Mouse (Mus musculus) heart, embryonic 12.5 days (tissue): ENCODE measurements around the gene Emp3. TPM values are rescaled to one million over a fixed set of nuclear protein-coding genes. Genes with fewer than 3 reads are reported as not detected.
"Not testable (repeated sequence)": the region's sequence is repeated elsewhere in the genome, so short reads cannot be mapped to it uniquely, and the experiment has no call there.

ENCODE experiments used
- ATAC-seq: fragments of 200-750 bp; cut with Nextera tagmentation; 2 replicates; pipeline ENCODE4 v1.8.0; 2017; ENCODE audit warnings: moderate TSS enrichment, moderate library complexity; ENCODE audit not compliant: insufficient number of reproducible peaks, low FRiP score
- H3K27ac ChIP-seq: fragments of 300-500 bp; sonication (generic); 2 replicates; pipeline ENCODE4 v1.5.1; 2016; ENCODE audit warnings: mild to moderate bottlenecking, moderate library complexity; ENCODE audit not compliant: poor library complexity, severe bottlenecking
- H3K27me3 ChIP-seq: fragments of 300-500 bp; sonication (generic); replicated peaks from 2 replicates; pipeline ENCODE4 v1.6.1; 2016; ENCODE audit warnings: mild to moderate bottlenecking, moderate library complexity
- H3K36me3 ChIP-seq: fragments of 300-500 bp; sonication (generic); 2 replicates; pipeline ENCODE4 v1.6.1; 2016; ENCODE audit warnings: mild to moderate bottlenecking, moderate library complexity
- H3K4me1 ChIP-seq: fragments of 300-500 bp; sonication (generic); replicated peaks from 2 replicates; pipeline ENCODE4 v1.6.1; 2016; ENCODE audit warnings: mild to moderate bottlenecking
- H3K4me2 ChIP-seq: fragments of 300-500 bp; sonication (generic); 2 replicates; pipeline ENCODE4 v1.6.1; 2016; ENCODE audit warnings: mild to moderate bottlenecking, moderate library complexity
- H3K4me3 ChIP-seq: fragments of 300-500 bp; sonication (generic); 2 replicates; pipeline ENCODE4 v1.5.1; 2016; ENCODE audit warnings: mild to moderate bottlenecking
- H3K9ac ChIP-seq: fragments of 300-500 bp; sonication (generic); 2 replicates; pipeline ENCODE4 v1.6.1; 2016; ENCODE audit warnings: mild to moderate bottlenecking, moderate library complexity
- H3K9me3 ChIP-seq: fragments of 300-500 bp; sonication (generic); replicated peaks from 2 replicates; pipeline ENCODE4 v1.6.1; 2016; ENCODE audit warnings: mild to moderate bottlenecking, moderate library complexity
- WGBS: fragments of 180-500 bp; shearing (Covaris S2); methylation state at CpG from one replicate; pipeline ENCODE4 v1.1.7; 2016; 5-methylcytosine and 5-hydroxymethylcytosine counted together
- polyA plus RNA-seq: library from polyadenylated mRNA; unstranded; fragments of >200 nt; fragmentation: Nextera tagmentation; extraction: Ambion mirVana; gene quantifications from 2 replicates; pipeline ENCODE4 v1.2.1, GENCODE M21; 2016

The Emp3 gene
- polyA plus RNA-seq, 1 experiment from 2014 or later = 69.0 TPM

- Histone ChIP-seq H3K27ac (no peak overlapping the region), H3K4me3 (no peak overlapping the region), H3K9me3 (no peaks in the 10 kb centered on the region), H3K4me2 (no peak overlapping the region), H3K36me3 (no peaks in the 10 kb centered on the region), H3K9ac (no peak overlapping the region), H3K27me3 (no peaks in the 10 kb centered on the region), H3K4me1 (no peaks in the 10 kb centered on the region)
- no peak for ATAC-seq
- WGBS = 81% methylated on average over 2 of the region's 2 CpGs
These were observed 28.6 kb downstream of the Emp3 start for GRCm38 (mm10) chr7:45892651-45893050.

- peaks cover 33% of the 10 kb centered on the region for H3K36me3 ChIP-seq
- no peak overlapping the region for H3K4me2 ChIP-seq
- H3K9me3 ChIP-seq = no peaks in the 10 kb centered on the region
- H3K4me1 ChIP-seq = no peaks in the 10 kb centered on the region
- 34% methylated on average over 3 of the region's 3 CpGs for whole genome bisulfite sequencing
- no peak overlapping the region for H3K4me3 ChIP-seq
- no peak overlapping the region for H3K9ac ChIP-seq
- no peaks in the 10 kb centered on the region for H3K27me3 ChIP-seq
- 0 out of 2 replicates have a peak, but pooled peaks have one; percentile 3 for ATAC-seq
- H3K27ac ChIP-seq = no peak overlapping the region
These were observed 34.0 kb downstream of the Emp3 start for GRCm38 (mm10) chr7:45887246-45887645.

- Histone ChIP-seq H3K27ac (no peak overlapping the region), H3K9ac (no peak overlapping the region), H3K27me3 (no peaks in the 10 kb centered on the region), H3K4me3 (no peak overlapping the region), H3K4me2 (no peak overlapping the region), H3K4me1 (no peaks in the 10 kb centered on the region), H3K9me3 (no peaks in the 10 kb centered on the region), H3K36me3 (peaks cover 92% of the 10 kb centered on the region)
- 90% methylated on average over 2 of the region's 2 CpGs for WGBS
- no peak for ATAC-seq
These were observed 40.2 kb downstream of the Emp3 start for GRCm38 (mm10) chr7:45881011-45881410.

GRCm38 (mm10) chr7:45880531-45880930 is 40.7 kb downstream of the Emp3 start:
- H3K9ac ChIP-seq = no peak overlapping the region
- no peak overlapping the region for H3K4me2 ChIP-seq
- peaks cover 97% of the 10 kb centered on the region for H3K36me3 ChIP-seq
- H3K4me3 ChIP-seq = no peak overlapping the region
- 95% methylated on average over 4 of the region's 4 CpGs for WGBS
- H3K4me1 ChIP-seq = no peaks in the 10 kb centered on the region
- no peaks in the 10 kb centered on the region for H3K27me3 ChIP-seq
- no peak overlapping the region for H3K27ac ChIP-seq
- no peak for ATAC-seq
- no peaks in the 10 kb centered on the region for H3K9me3 ChIP-seq

- Histone ChIP-seq H3K4me1 (peaks cover 17% of the 10 kb centered on the region), H3K36me3 (peaks cover 88% of the 10 kb centered on the region)
- H3K9ac ChIP-seq, H3K4me2 ChIP-seq, H3K27ac ChIP-seq, ATAC-seq, H3K27me3 ChIP-seq, H3K9me3 ChIP-seq, H3K4me3 ChIP-seq: not testable (repeated sequence)
- 83% methylated on average over 1 of the region's 1 CpGs for WGBS
These were observed 42.9 kb downstream of the Emp3 start, which contains the start of gene Grin2d for GRCm38 (mm10) chr7:45878278-45878677. Gene Grin2d (minus strand): TSS chr7:45878378.

- peaks cover 2% of the 10 kb centered on the region for H3K27me3 ChIP-seq
- no peak for ATAC-seq
- H3K9ac ChIP-seq = no peak overlapping the region
- H3K4me2 ChIP-seq = no peak overlapping the region
- peaks cover 75% of the 10 kb centered on the region for H3K36me3 ChIP-seq
- H3K27ac ChIP-seq = no peak overlapping the region
- no peak overlapping the region for H3K4me3 ChIP-seq
- peaks cover 17% of the 10 kb centered on the region for H3K4me1 ChIP-seq
- H3K9me3 ChIP-seq = no peaks in the 10 kb centered on the region
- WGBS = 94% methylated on average over 7 of the region's 7 CpGs
These were observed 44.3 kb downstream of the Emp3 start for GRCm38 (mm10) chr7:45876895-45877294.

GRCm38 (mm10) chr7:45873061-45873947 is 47.9 kb downstream of the Emp3 start:
- H3K27me3 ChIP-seq = peaks cover 38% of the 10 kb centered on the region
- no peaks in the 10 kb centered on the region for H3K9me3 ChIP-seq
- peaks cover 43% of the 10 kb centered on the region for H3K4me1 ChIP-seq
- H3K4me2 ChIP-seq = peak overlapping the region; percentile 92
- 2% methylated on average over 28 of the region's 28 CpGs for WGBS
- H3K36me3 ChIP-seq = peaks cover 40% of the 10 kb centered on the region
- H3K27ac ChIP-seq = peak overlapping the region; percentile 95
- peak overlapping the region; percentile 90 for H3K4me3 ChIP-seq
- peak; percentile 65 for ATAC-seq
- peak overlapping the region; percentile 97 for H3K9ac ChIP-seq

- H3K27me3 ChIP-seq = peaks cover 45% of the 10 kb centered on the region
- peak; percentile 80 for ATAC-seq
- H3K9me3 ChIP-seq = no peaks in the 10 kb centered on the region
- peaks cover 35% of the 10 kb centered on the region for H3K36me3 ChIP-seq
- 0% methylated on average over 18 of the region's 18 CpGs for WGBS
- peak within 1 kb of the TSS; percentile 97 for H3K9ac ChIP-seq
- peak within 1 kb of the TSS; percentile 95 for H3K27ac ChIP-seq
- peak within 1 kb of the TSS; percentile 90 for H3K4me3 ChIP-seq
- peaks cover 50% of the 10 kb centered on the region for H3K4me1 ChIP-seq
- H3K4me2 ChIP-seq = peak within 1 kb of the TSS; percentile 92
These were observed 48.6 kb downstream of the Emp3 start, which contains the start of gene Kdelr1 for GRCm38 (mm10) chr7:45872624-45873023. Gene Kdelr1 (plus strand): TSS chr7:45872772.

GRCm38 (mm10) chr7:45870282-45871058 is 50.7 kb downstream of the Emp3 start:
- H3K4me1 ChIP-seq = peaks cover 61% of the 10 kb centered on the region
- no peak for ATAC-seq
- H3K9ac ChIP-seq = peak overlapping the region; percentile 60

GRCm38 (mm10) chr7:45869787-45870186 is 51.4 kb downstream of the Emp3 start:
- peaks cover 8% of the 10 kb centered on the region; the same call in 1 of the 2 replicates for H3K36me3 ChIP-seq
- H3K9me3 ChIP-seq = no peaks in the 10 kb centered on the region
- ATAC-seq = no peak
- peak overlapping the region; percentile 26 for H3K4me3 ChIP-seq
- no peak overlapping the region for H3K27ac ChIP-seq
- peak overlapping the region; percentile 60 for H3K9ac ChIP-seq
- H3K4me1 ChIP-seq = peaks cover 58% of the 10 kb centered on the region
- H3K27me3 ChIP-seq = peaks cover 53% of the 10 kb centered on the region
- under 1% methylated on average over 13 of the region's 14 CpGs for WGBS
- peak overlapping the region; percentile 66 for H3K4me2 ChIP-seq

More at GRCm38 (mm10) chr7:45870282-45871058, 50.7 kb downstream of the Emp3 start:
- Histone ChIP-seq H3K36me3 (peaks cover 14% of the 10 kb centered on the region), H3K4me2 (peak overlapping the region; percentile 66), H3K4me3 (peak overlapping the region; percentile 34), H3K9me3 (no peaks in the 10 kb centered on the region), H3K27ac (no peak overlapping the region), H3K27me3 (peaks cover 53% of the 10 kb centered on the region)
- 2% methylated on average over 30 of the region's 30 CpGs for WGBS
